Comparison of ENCODE assay signal across 30 mouse cellular contexts in the genomic region with DNA sequence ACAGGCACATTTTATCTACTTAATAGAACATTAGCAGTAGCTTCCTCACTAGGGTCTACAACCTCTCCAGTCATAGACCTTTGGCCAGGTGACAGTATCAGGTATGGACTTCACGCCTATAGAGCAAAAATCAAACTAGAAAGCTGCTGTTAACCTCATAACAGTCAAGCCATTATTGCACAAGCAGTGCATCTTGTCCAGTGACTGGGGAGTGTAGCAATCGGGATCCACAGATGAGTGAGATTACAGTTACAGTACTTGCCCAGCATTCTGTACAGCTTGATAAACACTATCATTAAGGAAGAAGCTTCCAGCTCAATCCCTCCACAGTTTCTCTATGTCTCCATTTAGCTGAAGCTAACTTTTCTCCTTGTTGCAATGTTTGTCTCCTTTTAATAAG. TPM values are rescaled to one million over a fixed set of nuclear protein-coding genes. Genes with fewer than 3 reads are reported as not detected.
A peak's percentile ranks its signal among the peaks of the same experiment; 100 is the strongest.
DNase-seq lines count a peak whose midpoint lies in the region; ATAC-seq and TF ChIP-seq lines count a peak whose summit lies in the region.
"Had no signal": no experiment of that assay in that cellular context is flagged by ENCODE, and none has a peak within 500 bp of the region (broad histone marks: within the 10 kb centered on the region; RNA-seq: fewer than 3 reads in every experiment).

No protein-coding gene starts in this region.

- peak; percentile 8 for DNase-seq in liver, adult 2 months (ENCODE audit: extremely low read depth, low read depth, low spot score)
- peak; percentile 13 for DNase-seq in adipocyte (ENCODE audit: low spot score)
- DNase-seq in spleen, postnatal 4 days (ENCODE audit: low spot score in 2 of 2) = no peak
- no peak for DNase-seq in right cerebral cortex, postnatal 4 days
- DNase-seq: adrenal gland, adult 2 months; adrenal gland, postnatal 14 days; cerebellum, adult 11 months; cerebellum, adult 2 months; cerebellum, adult 9-11 months; cerebellum, postnatal 25 days; gastrocnemius, postnatal 25 days; heart, adult 2 months; heart, postnatal 14 days; heart, postnatal 4 days had no signal

- no peak for TF ChIP-seq CTCF in liver, adult 2 months (IDR thresholded peaks at IDR 0.05; ENCODE audit: low read depth, low read length)

- no peak for ATAC-seq in liver, embryonic 12.5 days
- ATAC-seq: forebrain, embryonic 14.5 days; Patski had no signal

- H3ac ChIP-seq in myocyte (ENCODE audit: control insufficient read depth, insufficient read length) = no peak overlapping the region

- H3K4me3 ChIP-seq in liver, adult 2 months (ENCODE audit: insufficient read depth, low read depth, low read length) = no peak overlapping the region
- no peak overlapping the region for H3K4me3 ChIP-seq in liver, embryonic 12.5 days
- H3K4me3 ChIP-seq in myocyte = no peak overlapping the region
- H3K4me3 ChIP-seq: embryonic facial prominence, embryonic 12.5 days; embryonic facial prominence, embryonic 15.5 days; heart, adult 2 months; heart, embryonic 10.5 days; heart, embryonic 13.5 days; hindbrain, embryonic 15.5 days had no signal

- no peak for TF ChIP-seq POLR2A in liver, adult 2 months (IDR thresholded peaks at IDR 0.05; ENCODE audit: extremely low read depth, insufficient read depth, low read length)
- TF ChIP-seq POLR2A in myocyte (IDR thresholded peaks at IDR 0.05; ENCODE audit: insufficient read length, low read depth) = no peak

- no peak overlapping the region for H3K27ac ChIP-seq in liver, adult 2 months (replicated peaks; ENCODE audit: insufficient read depth, low read depth, low read length)
- no peak overlapping the region for H3K27ac ChIP-seq in liver, embryonic 12.5 days
- H3K27ac ChIP-seq: embryonic facial prominence, embryonic 12.5 days; embryonic facial prominence, embryonic 15.5 days; heart, adult 2 months; heart, embryonic 10.5 days; heart, embryonic 13.5 days; hindbrain, embryonic 15.5 days had no signal

- no peak overlapping the region for H3K4me2 ChIP-seq in liver, embryonic 12.5 days
- H3K4me2 ChIP-seq in myocyte (ENCODE audit: low read depth) = no peak overlapping the region
- H3K4me2 ChIP-seq: embryonic facial prominence, embryonic 12.5 days; embryonic facial prominence, embryonic 15.5 days; heart, embryonic 13.5 days; hindbrain, embryonic 15.5 days had no signal

- no peaks in the 10 kb centered on the region for H3K36me3 ChIP-seq in liver, adult 2 months (ENCODE audit: control insufficient read depth, insufficient read depth, low read length)
- no peaks in the 10 kb centered on the region for H3K36me3 ChIP-seq in liver, embryonic 12.5 days
- no peaks in the 10 kb centered on the region for H3K36me3 ChIP-seq in myocyte (ENCODE audit: control insufficient read depth, insufficient read depth)
- H3K36me3 ChIP-seq: embryonic facial prominence, embryonic 12.5 days; embryonic facial prominence, embryonic 15.5 days; heart, embryonic 10.5 days; heart, embryonic 13.5 days; hindbrain, embryonic 15.5 days had no signal

- H3K27me3 ChIP-seq in liver, adult 2 months (ENCODE audit: control insufficient read depth, insufficient read depth, low read length) = no peaks in the 10 kb centered on the region
- H3K27me3 ChIP-seq in liver, embryonic 12.5 days (replicated peaks) = no peaks in the 10 kb centered on the region
- no peaks in the 10 kb centered on the region for H3K27me3 ChIP-seq in myocyte (ENCODE audit: control insufficient read depth, insufficient read depth, insufficient read length)
- H3K27me3 ChIP-seq: embryonic facial prominence, embryonic 12.5 days; embryonic facial prominence, embryonic 15.5 days; heart, embryonic 13.5 days; hindbrain, embryonic 15.5 days; Patski had no signal

- H3K9ac ChIP-seq in liver, adult 2 months (ENCODE audit: low read depth, low read length) = no peak overlapping the region
- H3K9ac ChIP-seq in liver, embryonic 12.5 days = no peak overlapping the region
- H3K9ac ChIP-seq: embryonic facial prominence, embryonic 12.5 days; embryonic facial prominence, embryonic 15.5 days; heart, embryonic 13.5 days; hindbrain, embryonic 15.5 days had no signal

- no peaks in the 10 kb centered on the region for H3K9me3 ChIP-seq in liver, embryonic 12.5 days (replicated peaks)
- H3K9me3 ChIP-seq: embryonic facial prominence, embryonic 12.5 days; embryonic facial prominence, embryonic 15.5 days; heart, embryonic 10.5 days; heart, embryonic 13.5 days; hindbrain, embryonic 15.5 days had no signal

- H3K79me2 ChIP-seq in liver, adult 2 months (ENCODE audit: control insufficient read depth, insufficient read depth, low read length) = no peaks in the 10 kb centered on the region
- H3K79me2 ChIP-seq in myocyte (ENCODE audit: control insufficient read depth, insufficient read depth) = no peaks in the 10 kb centered on the region

- H3K4me1 ChIP-seq in liver, adult 2 months (ENCODE audit: control insufficient read depth, insufficient read depth, low read length) = no peaks in the 10 kb centered on the region
- no peaks in the 10 kb centered on the region for H3K4me1 ChIP-seq in liver, embryonic 12.5 days
- H3K4me1 ChIP-seq: embryonic facial prominence, embryonic 12.5 days; embryonic facial prominence, embryonic 15.5 days; heart, embryonic 10.5 days; heart, embryonic 13.5 days; hindbrain, embryonic 15.5 days had no signal

- 49% methylated on average over 2 of the region's 2 CpGs for WGBS in liver, adult 2 months
- WGBS in liver, embryonic 12.5 days (ENCODE audit: insufficient replicate concordance) = 57% methylated on average over 2 of the region's 2 CpGs

TF ChIP-seq in myocyte, 11 proteins besides CTCF, POLR2A, EP300 and RAD21:
- TF ChIP-seq USF1 (IDR thresholded peaks at IDR 0.05; ENCODE audit: low read depth) = no peak
- peak; percentile 82 for TF ChIP-seq CEBPB (IDR thresholded peaks at IDR 0.05; ENCODE audit: insufficient read depth, poor library complexity, severe bottlenecking)
- TF ChIP-seq MYOD1 (IDR thresholded peaks at IDR 0.05; ENCODE audit: control insufficient read depth in 1 of 3, insufficient read length in 2 of 3, low read depth in 2 of 3) = no peak
- TF ChIP-seq E2F4 (IDR thresholded peaks at IDR 0.05; ENCODE audit: insufficient read depth) = no peak

RNA-seq across cellular contexts. Expression of a gene that starts 22.4 kb away (rescaled TPM):
- 14.2 and 16.5 TPM in 2 replicates for total RNA-seq in liver, adult 2 months (2014; rRNA removed)
- polyA plus RNA-seq in liver, adult 2 months (2012; rRNA removed) = 6.6 and 6.9 TPM in 2 replicates
- 3.0 and 4.0 TPM in 2 replicates for polyA plus RNA-seq in liver, embryonic 12.5 days (2016; fragmentation: Nextera tagmentation; extraction: Ambion mirVana)
- 0.36 TPM for polyA plus RNA-seq in myocyte (2012; fragmentation: generic; extraction: Trizol)
- total RNA-seq: common myeloid progenitor, adult 5-6 weeks had no signal

RNA-seq across cellular contexts. Expression of a gene that starts 23.1 kb away (rescaled TPM):
- 0.09 TPM in 1 of 2 replicates, not detected in the other for total RNA-seq in liver, adult 2 months (2014; rRNA removed)
- polyA plus RNA-seq in liver, adult 2 months (2012; rRNA removed) = not detected in 2 replicates
- not detected in 2 replicates for polyA plus RNA-seq in liver, embryonic 12.5 days (2016; fragmentation: Nextera tagmentation; extraction: Ambion mirVana)
- not detected for polyA plus RNA-seq in myocyte (2012; fragmentation: generic; extraction: Trizol)
- total RNA-seq: adrenal gland, adult 2 months; adrenal gland, postnatal 14 days; adrenal gland, postnatal 4 days; common myeloid progenitor, adult 5-6 weeks; ES-E14; gastrocnemius, postnatal 25 days; heart, adult 2 months; heart, postnatal 14 days had no signal
- polyA plus RNA-seq: adrenal gland, adult 2 months; cerebellum, adult 2 months; embryonic facial prominence, embryonic 12.5 days; embryonic facial prominence, embryonic 15.5 days; forebrain, embryonic 11.5 days; forebrain, embryonic 14.5 days; gonadal fat pad, adult 2 months; heart, embryonic 10.5 days; heart, embryonic 13.5 days; hindbrain, embryonic 11.5 days; hindbrain, embryonic 15.5 days; intestine, embryonic 14.5 days; Patski had no signal

Comparison
In these comparisons a context has a peak if more than half of its experiments do, and no peak if none do; other contexts are left out.
1. DNase-seq: peak in liver, adult 2 months (single experiment) and adipocyte (single experiment); none in spleen, postnatal 4 days (0 of 2) and right cerebral cortex, postnatal 4 days (single experiment).